Mouse (Mus musculus) CH12.LX (cell line): ENCODE data around the gene Prep. TPM values are rescaled to one million over a fixed set of nuclear protein-coding genes. Genes with fewer than 3 reads are reported as not detected.

ENCODE experiments used
- DNase-seq: peaks from one replicate; pipeline ENCODE4 v3.0.0-alpha.2; 2013; ENCODE audit errors: extremely low read depth
- H3K27ac ChIP-seq: 2 replicates; pipeline ENCODE4 v1.5.1; 2012; ENCODE audit warnings: low read depth, mild to moderate bottlenecking, control low read depth, moderate library complexity; ENCODE audit not compliant: insufficient read depth
- H3K27me3 ChIP-seq: replicated peaks from 2 replicates; pipeline ENCODE3; 2012; ENCODE audit warnings: inconsistent platforms
- H3K36me3 ChIP-seq, 2 experiments: replicated peaks in 1 of 2; 2 replicates each; pipeline versions ENCODE3 to v1.6.1; 2012; ENCODE audit warnings: inconsistent platforms in 1 of 2, low read length in 1 of 2, mild to moderate bottlenecking in 1 of 2, mixed read lengths in 1 of 2, moderate library complexity in 1 of 2; ENCODE audit not compliant: control insufficient read depth in 1 of 2, insufficient read depth in 1 of 2
- H3K4me1 ChIP-seq, 2 experiments: 2 replicates each; pipeline ENCODE4 v1.6.1; 2012; ENCODE audit warnings: inconsistent platforms in 1 of 2, moderate library complexity in 1 of 2; ENCODE audit not compliant: insufficient read depth in 2 of 2, control insufficient read depth in 1 of 2
- H3K4me2 ChIP-seq: 2 replicates; pipeline ENCODE4 v1.6.1; 2012; ENCODE audit warnings: low read depth, mild to moderate bottlenecking, control low read depth; ENCODE audit not compliant: poor library complexity, insufficient read depth, severe bottlenecking
- H3K4me3 ChIP-seq, 3 experiments: fragments of 150-350 bp in 1 of 3; sonication (generic) in 1 of 3; replicated peaks in 1 of 3; 2 replicates each; pipeline versions ENCODE3 to v1.5.1; 2011 to 2012; ENCODE audit warnings: low read depth in 2 of 3, low read length in 2 of 3, mild to moderate bottlenecking in 2 of 3, moderate library complexity in 2 of 3, control low read depth in 1 of 3, improper control_type of control experiment in 1 of 3, inconsistent platforms in 1 of 3, mixed read lengths in 1 of 3; ENCODE audit not compliant: poor library complexity in 1 of 3
- H3K79me2 ChIP-seq: replicated peaks from 2 replicates; pipeline ENCODE4 v1.6.1; 2012; ENCODE audit warnings: mild to moderate bottlenecking, moderate library complexity; ENCODE audit not compliant: control insufficient read depth, poor library complexity, insufficient read depth, severe bottlenecking; ENCODE audit errors: extremely low read depth
- H3K9ac ChIP-seq: 2 replicates; pipeline ENCODE4 v1.6.1; 2012; ENCODE audit warnings: low read depth, mild to moderate bottlenecking, control low read depth, moderate library complexity; ENCODE audit not compliant: insufficient read depth
- H3K9me3 ChIP-seq: replicated peaks from 2 replicates; pipeline ENCODE3; 2012; ENCODE audit warnings: low read length, inconsistent platforms, mixed read lengths
- CHD1 ChIP-seq: IDR thresholded peaks from 2 replicates; pipeline ENCODE4 v1.6.1; 2012; ENCODE audit warnings: low read depth, low read length, improper control_type of control experiment, inconsistent platforms
- CHD2 ChIP-seq: IDR thresholded peaks from 2 replicates; pipeline ENCODE4 v1.6.1; 2011; ENCODE audit warnings: low read length, improper control_type of control experiment
- CTCF ChIP-seq, 2 experiments: IDR thresholded peaks in 1 of 2; conservative IDR thresholded peaks in 1 of 2; 2 replicates each; pipeline ENCODE4 v1.5.1; 2011 to 2012; ENCODE audit warnings: low read depth in 2 of 2, low read length in 2 of 2, improper control_type of control experiment in 1 of 2, inconsistent platforms in 1 of 2, mild to moderate bottlenecking in 1 of 2, moderate library complexity in 1 of 2
- ELF1 ChIP-seq: IDR thresholded peaks from 2 replicates; pipeline ENCODE4 v1.6.1; 2014; ENCODE audit warnings: low read depth, mild to moderate bottlenecking, inconsistent platforms, low read length, improper control_type of control experiment
- EP300 ChIP-seq: IDR thresholded peaks from 2 replicates; pipeline ENCODE4 v1.6.1; 2011; ENCODE audit warnings: low read length, improper control_type of control experiment
- ETS1 ChIP-seq: conservative IDR thresholded peaks from 2 replicates; pipeline ENCODE4 v1.6.1; 2012; ENCODE audit warnings: low read depth, mild to moderate bottlenecking, inconsistent platforms, low read length, improper control_type of control experiment, moderate library complexity
- HCFC1 ChIP-seq: IDR thresholded peaks from 2 replicates; pipeline ENCODE4 v1.6.1; 2012; ENCODE audit warnings: low read depth, mild to moderate bottlenecking, inconsistent platforms, low read length, improper control_type of control experiment
- IRF4 ChIP-seq: IDR thresholded peaks from 2 replicates; pipeline ENCODE4 v1.6.1; 2014; ENCODE audit warnings: low read depth, mild to moderate bottlenecking, inconsistent platforms, low read length, improper control_type of control experiment
- JUN ChIP-seq: IDR thresholded peaks from 2 replicates; pipeline ENCODE4 v1.6.1; 2011; ENCODE audit warnings: low read depth, mild to moderate bottlenecking, low read length, improper control_type of control experiment, moderate library complexity; ENCODE audit not compliant: insufficient read depth
- MAZ ChIP-seq: IDR thresholded peaks from 2 replicates; pipeline ENCODE4 v1.6.1; 2012; ENCODE audit warnings: low read depth, mild to moderate bottlenecking, inconsistent platforms, low read length, improper control_type of control experiment, moderate library complexity
- NRF1 ChIP-seq: IDR thresholded peaks from 2 replicates; pipeline ENCODE4 v1.6.1; 2014; ENCODE audit warnings: low read depth, mild to moderate bottlenecking, inconsistent platforms, low read length, improper control_type of control experiment, moderate library complexity
- POLR2AphosphoS2 ChIP-seq: IDR thresholded peaks from 2 replicates; pipeline ENCODE4 v1.6.1; 2011; ENCODE audit warnings: low read depth, low read length, improper control_type of control experiment
- RAD21 ChIP-seq: IDR thresholded peaks from 2 replicates; pipeline ENCODE4 v1.6.1; 2011; ENCODE audit warnings: low read depth, mild to moderate bottlenecking, low read length, improper control_type of control experiment, moderate library complexity
- SIN3A ChIP-seq: IDR thresholded peaks from 2 replicates; pipeline ENCODE4 v1.6.1; 2012; ENCODE audit warnings: low read length, improper control_type of control experiment, inconsistent platforms
- ZKSCAN1 ChIP-seq: IDR thresholded peaks from 2 replicates; pipeline ENCODE4 v1.6.1; 2012; ENCODE audit warnings: low read depth, inconsistent platforms, low read length, improper control_type of control experiment, borderline replicate concordance
- ZMIZ1 ChIP-seq: IDR thresholded peaks from 2 replicates; pipeline ENCODE4 v1.6.1; 2012; ENCODE audit warnings: low read depth, mild to moderate bottlenecking, inconsistent platforms, low read length, improper control_type of control experiment
- ZNF384 ChIP-seq: IDR thresholded peaks from 2 replicates; pipeline ENCODE4 v1.6.1; 2012; ENCODE audit warnings: low read depth, low read length, improper control_type of control experiment, inconsistent platforms
- dilution Hi-C: fragments of 300-500 bp; cut with MboI; formaldehyde crosslinking; loops from 2 replicates; pipeline ENCODE4 v1.14.3; 2020; ENCODE audit warnings: low sequenced_read_pairs; ENCODE audit not compliant: extremely low pct_unique_long_range_greater_than_20kb, extremely low pct_ligation_motif_present
- in situ Hi-C: fragments of 300-500 bp; cut with MboI; formaldehyde crosslinking; loops from 3 replicates; pipeline ENCODE4 v1.14.3; 2019; ENCODE audit warnings: low sequenced_read_pairs, low pct_ligation_motif_present, low pct_unique_long_range_greater_than_20kb, mixed read lengths
- polyA plus RNA-seq: library from polyadenylated mRNA; unstranded; fragments of >175 nt; gene quantifications from 2 replicates; pipeline ENCODE4 v1.2.1, GENCODE M21; 2012; ENCODE audit warnings: low read depth; ENCODE audit not compliant: insufficient read length
- total RNA-seq, 2 experiments: library from RNA; depleted of rRNA; stranded (reverse); fragments of 300-350 nt in 1 of 2; fragments of >200 nt in 1 of 2; gene quantifications; 2 replicates each; pipeline ENCODE4 v1.2.3; 2012 to 2014

Prep gene
- total and polyA plus RNA-seq, 3 experiments = 17.6 to 28.2 (median 25.7) TPM

GRCm38 (mm10) chr10:45144038-45144817 is 77.2 kb downstream of the Prep start:
- DNase-seq = no peak
- no peaks in the 10 kb centered on the region for H3K9me3 ChIP-seq
- no peak overlapping the region for H3K4me2 ChIP-seq
- no peak overlapping the region for H3K9ac ChIP-seq
- in situ Hi-C loops (loop anchor here (25.0 kb wide), 1 partner anchor 218 kb away; no protein-coding TSS in a partner anchor), dilution Hi-C loops (no loop called here)
- H3K4me3 ChIP-seq = no peak overlapping the region
- H3K79me2 ChIP-seq = no peaks in the 10 kb centered on the region; the same call in 1 of the 2 replicates
- H3K27ac ChIP-seq = no peak overlapping the region
- TF ChIP-seq ZMIZ1 (no peak), HCFC1 (no peak), RAD21 (no peak), POLR2AphosphoS2 (no peak), EP300 (no peak), SIN3A (no peak), ZNF384 (no peak)
- H3K36me3 ChIP-seq = peaks cover 18 to 89% of the 10 kb centered on the region in 2 experiments
- no peaks in the 10 kb centered on the region for H3K4me1 ChIP-seq
- H3K27me3 ChIP-seq = no peaks in the 10 kb centered on the region

GRCm38 (mm10) chr10:45146821-45147220 is 79.8 kb downstream of the Prep start:
- Histone ChIP-seq H3K4me2 (no peak overlapping the region), H3K9me3 (no peaks in the 10 kb centered on the region), H3K9ac (no peak overlapping the region), H3K27ac (no peak overlapping the region), H3K27me3 (no peaks in the 10 kb centered on the region), H3K4me1 (no peaks in the 10 kb centered on the region), H3K36me3 (peaks cover 37 to 91% of the 10 kb centered on the region in 2 experiments), H3K4me3 (no peak overlapping the region), H3K79me2 (no peaks in the 10 kb centered on the region; the same call in 1 of the 2 replicates)
- DNase-seq = no peak
- dilution Hi-C loops = no loop called here
- in situ Hi-C loops = loop anchor here (25.0 kb wide), 1 partner anchor 215 kb away; no protein-coding TSS in a partner anchor
- TF ChIP-seq ELF1 (no peak), MAZ (no peak), CHD2 (no peak), ZKSCAN1 (no peak), CHD1 (no peak), CTCF (conservative IDR thresholded peaks at IDR 0.05 in 1 of 2, IDR thresholded peaks at IDR 0.05 in 1 of 2; ENCODE audit: low read depth in 2 of 2, low read length in 2 of 2) (no peak), JUN (no peak), IRF4 (no peak), RAD21 (no peak), ETS1 (no peak), NRF1 (no peak)
- TF ChIP-seq, all 38 proteins: peak for 0
